20 mouse cellular contexts compared by ENCODE assay signal in genomic region chr3:110356822-110357594, GRCm38 (mm10).
A peak's percentile ranks its signal among the peaks of the same experiment; 100 is the strongest.
DNase-seq lines count a peak whose midpoint lies in the region; ATAC-seq and TF ChIP-seq lines count a peak whose summit lies in the region.
"Had no signal": no experiment of that assay in that cellular context is flagged by ENCODE, and none has a peak within 500 bp of the region (broad histone marks: within the 10 kb centered on the region; RNA-seq: fewer than 3 reads in every experiment).

No protein-coding gene starts in this region.

- no peak overlapping the region for H3K9ac ChIP-seq in forebrain, embryonic 12.5 days
- no peak overlapping the region for H3K9ac ChIP-seq in forebrain, embryonic 13.5 days
- H3K9ac ChIP-seq in forebrain, embryonic 15.5 days (replicated peaks) = no peak overlapping the region
- H3K9ac ChIP-seq in hindbrain, embryonic 11.5 days (ENCODE audit: low read depth, low read length) = no peak overlapping the region
- H3K9ac ChIP-seq: embryonic facial prominence, embryonic 13.5 days; embryonic facial prominence, embryonic 15.5 days had no signal

- 66% methylated on average over 8 of the region's 8 CpGs for WGBS in forebrain, embryonic 12.5 days
- 90% methylated on average over 8 of the region's 8 CpGs for WGBS in forebrain, embryonic 10.5 days
- WGBS in forebrain, embryonic 13.5 days = 62% methylated on average over 8 of the region's 8 CpGs
- 53% methylated on average over 8 of the region's 8 CpGs for WGBS in forebrain, embryonic 15.5 days
- 83% methylated on average over 8 of the region's 8 CpGs for WGBS in hindbrain, embryonic 11.5 days

- no peak for TF ChIP-seq CTCF in left cerebral cortex, adult 2 months (IDR thresholded peaks at IDR 0.05)

- no peak overlapping the region for H3K4me3 ChIP-seq in forebrain, embryonic 12.5 days (replicated peaks)
- H3K4me3 ChIP-seq in forebrain, embryonic 10.5 days = no peak overlapping the region
- H3K4me3 ChIP-seq in forebrain, embryonic 13.5 days = no peak overlapping the region
- H3K4me3 ChIP-seq in forebrain, embryonic 15.5 days = no peak overlapping the region
- no peak overlapping the region for H3K4me3 ChIP-seq in hindbrain, embryonic 11.5 days (ENCODE audit: low read depth, low read length)
- H3K4me3 ChIP-seq in left cerebral cortex, adult 2 months = no peak overlapping the region
- H3K4me3 ChIP-seq: embryonic facial prominence, embryonic 13.5 days; embryonic facial prominence, embryonic 15.5 days; erythroblast, embryonic 14.5 days had no signal

- no peak overlapping the region for H3K4me2 ChIP-seq in forebrain, embryonic 12.5 days
- H3K4me2 ChIP-seq in forebrain, embryonic 13.5 days = no peak overlapping the region
- no peak overlapping the region for H3K4me2 ChIP-seq in forebrain, embryonic 15.5 days (replicated peaks)
- H3K4me2 ChIP-seq in hindbrain, embryonic 11.5 days (replicated peaks; ENCODE audit: low read depth, low read length) = no peak overlapping the region
- H3K4me2 ChIP-seq: embryonic facial prominence, embryonic 13.5 days; embryonic facial prominence, embryonic 15.5 days had no signal

- intact Hi-C loops in left cerebral cortex, adult 2 months (cut with DNase I) = no loop called here

- H3K36me3 ChIP-seq in forebrain, embryonic 12.5 days (replicated peaks) = no peaks in the 10 kb centered on the region
- no peaks in the 10 kb centered on the region for H3K36me3 ChIP-seq in forebrain, embryonic 10.5 days (replicated peaks)
- no peaks in the 10 kb centered on the region for H3K36me3 ChIP-seq in forebrain, embryonic 13.5 days (ENCODE audit: poor library complexity, severe bottlenecking)
- H3K36me3 ChIP-seq in forebrain, embryonic 15.5 days = no peaks in the 10 kb centered on the region
- no peaks in the 10 kb centered on the region for H3K36me3 ChIP-seq in hindbrain, embryonic 11.5 days (ENCODE audit: control insufficient read depth, insufficient read depth, low read length)
- H3K36me3 ChIP-seq: embryonic facial prominence, embryonic 13.5 days; embryonic facial prominence, embryonic 15.5 days had no signal

- H3K27ac ChIP-seq in forebrain, embryonic 12.5 days = no peak overlapping the region
- H3K27ac ChIP-seq in forebrain, embryonic 10.5 days = no peak overlapping the region
- no peak overlapping the region for H3K27ac ChIP-seq in forebrain, embryonic 13.5 days
- no peak overlapping the region for H3K27ac ChIP-seq in forebrain, embryonic 15.5 days (replicated peaks)
- no peak overlapping the region for H3K27ac ChIP-seq in hindbrain, embryonic 11.5 days (ENCODE audit: low read depth, low read length)
- no peak overlapping the region for H3K27ac ChIP-seq in left cerebral cortex, adult 2 months
- H3K27ac ChIP-seq: embryonic facial prominence, embryonic 13.5 days; embryonic facial prominence, embryonic 15.5 days had no signal

- no peaks in the 10 kb centered on the region for H3K9me3 ChIP-seq in forebrain, embryonic 12.5 days
- no peaks in the 10 kb centered on the region for H3K9me3 ChIP-seq in forebrain, embryonic 10.5 days
- H3K9me3 ChIP-seq in forebrain, embryonic 13.5 days (replicated peaks) = no peaks in the 10 kb centered on the region
- H3K9me3 ChIP-seq in forebrain, embryonic 15.5 days = no peaks in the 10 kb centered on the region
- H3K9me3 ChIP-seq in hindbrain, embryonic 11.5 days (ENCODE audit: control insufficient read depth, low read length) = no peaks in the 10 kb centered on the region
- H3K9me3 ChIP-seq: embryonic facial prominence, embryonic 13.5 days; embryonic facial prominence, embryonic 15.5 days had no signal

- no peaks in the 10 kb centered on the region for H3K4me1 ChIP-seq in forebrain, embryonic 12.5 days
- H3K4me1 ChIP-seq in forebrain, embryonic 10.5 days = no peaks in the 10 kb centered on the region
- H3K4me1 ChIP-seq in forebrain, embryonic 13.5 days = no peaks in the 10 kb centered on the region
- H3K4me1 ChIP-seq in forebrain, embryonic 15.5 days = no peaks in the 10 kb centered on the region
- no peaks in the 10 kb centered on the region for H3K4me1 ChIP-seq in hindbrain, embryonic 11.5 days (replicated peaks; ENCODE audit: control insufficient read depth, insufficient read depth, low read length)
- H3K4me1 ChIP-seq: embryonic facial prominence, embryonic 13.5 days; embryonic facial prominence, embryonic 15.5 days had no signal

- H3K27me3 ChIP-seq in forebrain, embryonic 12.5 days = no peaks in the 10 kb centered on the region
- H3K27me3 ChIP-seq in forebrain, embryonic 10.5 days (ENCODE audit: poor library complexity, severe bottlenecking) = no peaks in the 10 kb centered on the region
- H3K27me3 ChIP-seq in forebrain, embryonic 13.5 days = no peaks in the 10 kb centered on the region
- H3K27me3 ChIP-seq in forebrain, embryonic 15.5 days = no peaks in the 10 kb centered on the region
- H3K27me3 ChIP-seq in hindbrain, embryonic 11.5 days (ENCODE audit: control insufficient read depth, insufficient read depth, low read length) = no peaks in the 10 kb centered on the region
- H3K27me3 ChIP-seq: embryonic facial prominence, embryonic 13.5 days; embryonic facial prominence, embryonic 15.5 days had no signal

- peak; percentile 72; the same call in 1 of the 2 replicates for ATAC-seq in forebrain, embryonic 12.5 days (ENCODE audit: low FRiP score)
- peak; percentile 24; the same call in 1 of the 2 replicates for ATAC-seq in forebrain, embryonic 13.5 days
- ATAC-seq in forebrain, embryonic 15.5 days (replicated peaks) = peak; percentile 46; the same call in 1 of the 2 replicates
- ATAC-seq in hindbrain, embryonic 11.5 days (ENCODE audit: low FRiP score) = no peak

- DNase-seq in forebrain, embryonic 10.5 days (ENCODE audit: extremely low spot score, low spot score) = no peak
- no peak for DNase-seq in adipocyte (ENCODE audit: low spot score)
- DNase-seq in hindbrain, embryonic 11.5 days (ENCODE audit: low spot score) = no peak
- no peak for DNase-seq in left cerebral cortex, adult 2 months (ENCODE audit: extremely low spot score in 1 of 2, low spot score in 2 of 2)
- DNase-seq: adrenal gland, adult 8-10 months; adrenal gland, postnatal 14 days; adrenal gland, postnatal 36 days; cerebellum, adult 11 months; cerebellum, adult 18-20 months; cerebellum, adult 8-10 months; cerebellum, adult 9-11 months; cerebellum, postnatal 14 days; cerebellum, postnatal 36 days; embryo, embryonic 11 days had no signal
